Mouse (Mus musculus) retina, postnatal 1 day (tissue): ENCODE measurements around the gene Rnf40.
A peak's percentile ranks its signal among the peaks of the same experiment; 100 is the strongest.

Experiments
- DNase-seq: peaks from one replicate; pipeline ENCODE4 v3.0.0-alpha.2; 2012

Rnf40 gene

GRCm38 (mm10) chr7:127588011-127588871, at the start of gene Rnf40, which contains the start of gene Ccdc189:
TSS of gene Rnf40 (plus strand) at chr7:127588767.
TSS of gene Ccdc189 (minus strand) at chr7:127588595.
- DNase-seq = peak; percentile 100

GRCm38 (mm10) chr7:127541671-127542070, 46.9 kb upstream of the Rnf40 start:
- no peak for DNase-seq

GRCm38 (mm10) chr7:127549116-127549835, 39.3 kb upstream of the Rnf40 start:
- DNase-seq = no peak

- no peak for DNase-seq
Observed at GRCm38 (mm10) chr7:127551558-127551957, 37.0 kb upstream of the Rnf40 start.

- no peak for DNase-seq
Observed at GRCm38 (mm10) chr7:127560580-127560979, 28.0 kb upstream of the Rnf40 start.

GRCm38 (mm10) chr7:127561340-127561858, 27.2 kb upstream of the Rnf40 start, which contains the start of gene Tmem265:
TSS of gene Tmem265 (plus strand) at chr7:127561390.
- DNase-seq = no peak

GRCm38 (mm10) chr7:127564381-127565150, 24.0 kb upstream of the Rnf40 start:
- no peak for DNase-seq

- peak; percentile 99 for DNase-seq
Observed at GRCm38 (mm10) chr7:127572895-127573471, 15.6 kb upstream of the Rnf40 start, which contains the start of gene Phkg2. TSS of gene Phkg2 (plus strand) at chr7:127573340.

GRCm38 (mm10) chr7:127573503-127574008, 15.0 kb upstream of the Rnf40 start:
- DNase-seq = no peak

- no peak for DNase-seq
Observed at GRCm38 (mm10) chr7:127574115-127574514, 14.5 kb upstream of the Rnf40 start.

GRCm38 (mm10) chr7:127583260-127583659, 5.3 kb upstream of the Rnf40 start:
- DNase-seq = no peak

GRCm38 (mm10) chr7:127585031-127585430, 3.5 kb upstream of the Rnf40 start:
- DNase-seq = no peak

GRCm38 (mm10) chr7:127586149-127586548, 2.4 kb upstream of the Rnf40 start:
- DNase-seq = no peak

- no peak for DNase-seq
Observed at GRCm38 (mm10) chr7:127587196-127587595, 1.4 kb upstream of the Rnf40 start.

GRCm38 (mm10) chr7:127588901-127589300, 334 bp downstream of the Rnf40 start:
- DNase-seq = no peak

- no peak for DNase-seq
Observed at GRCm38 (mm10) chr7:127589637-127590036, 1.1 kb downstream of the Rnf40 start.

GRCm38 (mm10) chr7:127591108-127591507, 2.5 kb downstream of the Rnf40 start:
- DNase-seq = no peak

- no peak for DNase-seq
Observed at GRCm38 (mm10) chr7:127592575-127592974, 4.0 kb downstream of the Rnf40 start.

- no peak for DNase-seq
Observed at GRCm38 (mm10) chr7:127596747-127597146, 8.2 kb downstream of the Rnf40 start.

GRCm38 (mm10) chr7:127600612-127601011, 12.0 kb downstream of the Rnf40 start:
- DNase-seq = no peak

- DNase-seq = no peak
Observed at GRCm38 (mm10) chr7:127601735-127602134, 13.2 kb downstream of the Rnf40 start.

- no peak for DNase-seq
Observed at GRCm38 (mm10) chr7:127602903-127603302, 14.3 kb downstream of the Rnf40 start.
